Mouse (Mus musculus): ENCODE data around the gene Jmjd6.
"Not testable (repeated sequence)": the region's sequence is repeated elsewhere in the genome, so short reads cannot be mapped to it uniquely, and the experiment has no call there.

Gene Jmjd6

DNA sequence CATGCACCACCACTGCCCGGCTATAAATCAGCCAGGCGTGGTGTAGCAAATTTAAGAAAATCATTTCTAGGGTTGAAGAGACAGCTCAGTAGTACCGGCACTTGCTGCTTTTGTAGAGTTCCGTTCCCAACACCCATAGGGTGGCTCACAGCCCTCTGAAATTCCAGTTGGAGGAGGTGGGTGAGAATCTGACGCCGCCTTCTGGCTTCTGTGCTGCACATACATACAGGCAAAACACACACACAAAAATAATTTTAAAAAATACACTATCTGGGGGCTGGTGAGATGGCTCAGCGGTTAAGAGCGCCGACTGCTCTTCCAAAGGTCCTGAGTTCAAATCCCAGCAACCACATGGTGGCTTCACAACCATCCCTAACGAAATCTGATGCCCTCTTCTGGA lies 19.4 kb downstream of the Jmjd6 start:
- not testable (repeated sequence) for DNase-seq (ENCODE audit: low spot score)

GRCm38 (mm10) chr11:116823255-116823654 lies 20.0 kb downstream of the Jmjd6 start:
- no peak for DNase-seq (ENCODE audit: low spot score)

GRCm38 (mm10) chr11:116822626-116823025 lies 20.6 kb downstream of the Jmjd6 start:
- no peak for DNase-seq (ENCODE audit: low spot score)

DNA sequence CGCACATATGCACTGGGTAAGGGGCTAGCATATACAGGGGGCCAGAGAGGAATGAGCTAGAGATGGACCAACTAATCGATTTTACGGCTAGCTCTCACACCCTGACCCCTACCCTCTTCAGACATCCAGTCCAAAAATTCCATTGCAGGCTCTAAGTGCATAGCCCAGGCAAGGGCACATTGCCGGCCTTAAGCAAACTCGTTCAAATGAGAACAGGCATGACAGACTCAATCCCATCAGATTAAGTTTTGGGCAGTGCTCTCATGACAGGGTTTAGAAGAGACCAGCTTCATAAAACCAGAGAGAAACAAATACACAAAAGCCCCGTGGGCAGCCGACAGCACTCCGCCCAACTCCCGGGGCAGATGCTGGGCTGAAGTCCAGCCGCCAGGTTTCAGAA lies 21.0 kb downstream of the Jmjd6 start:
- no peak for DNase-seq (ENCODE audit: low spot score)

- no peak for DNase-seq (ENCODE audit: low spot score)
These were observed 21.9 kb downstream of the Jmjd6 start for GRCm38 (mm10) chr11:116821057-116821940.

GRCm38 (mm10) chr11:116819932-116820593 lies 23.2 kb downstream of the Jmjd6 start:
- no peak for DNase-seq (ENCODE audit: low spot score)

DNA sequence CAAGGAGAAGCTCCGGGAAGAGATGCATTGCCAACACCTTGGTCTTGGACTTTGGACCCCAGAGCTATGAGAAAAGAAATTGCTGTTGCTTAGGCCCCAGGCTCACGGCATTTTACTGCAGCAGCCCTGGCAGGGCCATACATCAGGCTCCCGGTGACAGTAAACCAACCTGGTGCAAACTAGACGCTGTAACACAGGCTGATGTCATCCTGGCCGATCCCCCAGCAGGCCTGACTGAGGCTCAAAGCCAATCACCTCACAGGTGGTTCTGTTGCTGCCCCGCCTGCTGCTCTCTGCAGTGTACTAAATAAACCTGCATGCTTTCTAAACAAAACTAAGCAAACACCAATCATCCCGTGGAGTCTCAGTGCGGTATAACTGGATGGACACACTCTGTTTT lies 24.5 kb downstream of the Jmjd6 start:
- no peak for DNase-seq (ENCODE audit: low spot score)

DNA sequence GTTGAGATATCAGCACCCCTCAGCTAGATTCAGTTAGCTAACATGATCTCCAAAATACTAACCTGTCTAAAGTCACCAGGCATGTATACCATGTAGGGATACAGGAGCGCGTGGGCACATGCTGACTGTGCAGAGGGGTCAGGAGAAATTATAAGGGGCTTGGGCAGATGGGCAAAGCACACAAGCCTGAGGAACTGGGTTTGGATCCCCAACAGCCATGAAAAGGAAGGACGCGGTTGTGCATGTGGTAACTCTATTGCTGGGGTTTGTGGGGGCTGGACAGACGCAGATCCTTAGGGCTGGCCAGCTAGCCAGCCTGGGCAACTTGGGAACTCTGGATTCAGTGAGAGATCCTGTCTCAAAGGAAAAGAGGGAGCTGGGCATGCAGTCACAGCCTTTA lies 25.7 kb downstream of the Jmjd6 start:
- DNase-seq (ENCODE audit: low spot score) = no peak

GRCm38 (mm10) chr11:116816769-116817168 lies 26.5 kb downstream of the Jmjd6 start:
- no peak for DNase-seq (ENCODE audit: low spot score)

DNA sequence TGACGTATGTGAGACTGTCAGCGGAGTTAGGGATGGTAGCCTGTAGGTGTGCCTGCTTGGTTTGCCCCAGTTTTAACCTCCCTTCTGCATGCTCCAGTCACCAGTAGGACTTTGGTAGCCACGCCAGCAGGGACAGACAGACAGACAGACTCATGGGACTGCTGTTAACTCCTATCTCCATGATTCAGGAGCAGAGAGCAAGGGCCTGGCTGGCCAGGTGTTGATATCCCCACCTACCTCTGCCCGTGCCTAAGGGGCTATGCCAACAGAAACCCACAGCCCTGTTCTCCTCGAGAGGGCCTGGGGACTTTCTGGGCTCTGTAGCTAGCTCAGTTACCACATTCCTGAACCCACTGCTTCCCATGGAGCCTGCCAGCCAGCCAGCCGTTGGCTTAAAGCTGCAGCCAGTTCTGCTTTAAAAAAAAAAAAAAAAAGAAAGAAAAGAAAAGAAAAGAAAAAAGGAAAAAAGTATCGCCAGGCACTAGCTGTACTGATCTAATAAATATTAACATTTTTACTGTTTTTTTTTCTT lies 28.3 kb downstream of the Jmjd6 start:
- DNase-seq (ENCODE audit: low spot score) = no peak

- DNase-seq (ENCODE audit: low spot score) = no peak
These were observed 29.0 kb downstream of the Jmjd6 start for GRCm38 (mm10) chr11:116814076-116814883.

GRCm38 (mm10) chr11:116813610-116814009 lies 29.6 kb downstream of the Jmjd6 start:
- no peak for DNase-seq (ENCODE audit: low spot score)

- DNase-seq (ENCODE audit: low spot score) = no peak
These were observed 30.3 kb downstream of the Jmjd6 start for GRCm38 (mm10) chr11:116812793-116813529.

DNA sequence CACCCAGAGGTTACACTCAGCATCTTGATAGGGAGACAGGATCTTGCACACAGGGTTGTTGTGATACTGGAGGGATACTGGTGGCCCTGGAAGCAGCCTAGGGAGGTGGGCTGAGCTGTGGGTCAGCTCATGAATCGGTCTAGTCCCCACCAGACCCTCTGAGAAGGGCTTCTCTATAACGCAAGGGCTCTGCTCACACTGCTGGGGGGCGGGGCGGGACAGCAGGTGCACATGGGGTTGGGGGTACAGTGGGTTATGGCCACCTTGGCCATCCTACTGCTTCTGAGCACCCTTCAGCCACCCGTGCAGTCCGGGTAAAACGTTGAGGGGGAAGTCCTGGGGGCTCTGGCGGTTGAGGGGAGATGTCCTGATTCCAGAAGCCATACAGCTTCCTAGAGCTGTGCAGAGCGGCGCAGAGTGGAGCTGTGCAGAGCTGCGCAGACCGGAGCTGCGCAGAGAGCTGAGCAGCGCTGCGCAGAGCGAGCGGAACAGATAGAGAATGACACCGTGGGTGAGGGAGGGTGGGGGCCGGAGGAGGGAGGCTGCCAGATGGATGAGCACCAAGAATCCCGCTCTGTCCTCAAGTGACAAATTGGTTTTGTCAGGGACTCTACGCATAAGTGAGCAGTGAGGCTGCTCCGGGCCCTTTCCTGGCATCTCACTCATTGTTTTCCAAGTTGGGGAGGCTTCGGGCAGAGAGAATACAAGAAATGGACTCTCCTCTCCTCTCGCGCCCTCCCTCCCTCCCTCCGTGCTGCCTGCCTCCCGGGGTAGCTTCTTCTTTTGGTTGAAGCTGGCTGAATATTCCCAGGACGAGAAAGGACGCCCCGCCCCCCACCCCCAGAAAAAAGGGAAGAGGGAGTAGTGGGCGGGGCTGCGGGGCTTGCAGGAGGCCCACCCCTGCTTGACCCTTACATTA lies 32.0 kb downstream of the Jmjd6 start:
- DNase-seq (ENCODE audit: low spot score) = no peak

- DNase-seq (ENCODE audit: low spot score) = no peak
These were observed 32.7 kb downstream of the Jmjd6 start for GRCm38 (mm10) chr11:116810528-116810927.

GRCm38 (mm10) chr11:116809520-116809919 lies 33.7 kb downstream of the Jmjd6 start:
- DNase-seq (ENCODE audit: low spot score) = no peak

GRCm38 (mm10) chr11:116808811-116809395 lies 34.3 kb downstream of the Jmjd6 start:
- DNase-seq (ENCODE audit: low spot score) = no peak

DNA sequence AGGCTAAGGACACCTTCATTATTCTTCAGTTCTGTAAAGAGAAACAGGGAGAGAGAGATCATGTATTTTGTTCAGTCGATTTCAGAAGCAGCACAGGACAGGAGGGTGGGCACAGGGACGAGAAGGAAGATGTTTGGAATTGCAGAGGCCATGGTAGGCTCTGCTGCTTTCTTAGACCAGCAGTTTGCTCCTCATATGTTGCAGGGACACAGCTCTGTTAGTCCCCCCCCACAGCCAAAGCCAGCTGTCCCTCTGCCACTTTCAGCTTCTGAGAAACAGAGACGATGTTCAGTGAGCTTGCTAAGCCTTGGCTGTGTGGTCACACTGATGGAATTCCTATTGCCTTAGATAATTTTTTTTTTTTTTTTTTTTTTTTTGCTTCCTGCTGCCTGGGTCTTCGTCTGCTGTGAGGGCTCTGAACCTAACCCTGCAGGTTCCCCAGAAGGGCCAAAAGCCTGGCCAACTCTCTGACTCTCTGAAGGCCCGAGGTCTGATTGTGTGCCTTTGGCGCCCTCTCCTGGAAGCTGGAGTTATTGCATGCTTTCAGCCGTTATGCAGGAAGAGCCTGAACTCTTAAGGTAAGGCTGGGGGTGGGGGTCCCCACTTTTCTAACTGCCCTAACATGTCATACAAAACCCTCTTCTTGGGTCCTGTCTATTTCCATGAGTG lies 35.2 kb downstream of the Jmjd6 start:
- no peak for DNase-seq (ENCODE audit: low spot score)

- no peak for DNase-seq (ENCODE audit: low spot score)
These were observed 35.7 kb downstream of the Jmjd6 start for GRCm38 (mm10) chr11:116807526-116807925.

GRCm38 (mm10) chr11:116807116-116807515 lies 36.1 kb downstream of the Jmjd6 start:
- DNase-seq (ENCODE audit: low spot score) = no peak

All from urinary bladder, postnatal 10 days (tissue).